Comparison of ENCODE assay signal across 28 mouse cellular contexts in genomic region chr5:38119268-38119667, GRCm38 (mm10). TPM values are rescaled to one million over a fixed set of nuclear protein-coding genes. Genes with fewer than 3 reads are reported as not detected.
"Had no signal": no experiment of that assay in that cellular context is flagged by ENCODE, and none has a peak within 500 bp of the region (broad histone marks: within the 10 kb centered on the region; RNA-seq: fewer than 3 reads in every experiment).

No protein-coding gene starts in this region.

- H3K27me3 ChIP-seq: limb, embryonic 12.5 days; limb, embryonic 13.5 days; limb, embryonic 15.5 days; liver, embryonic 12.5 days; liver, embryonic 13.5 days; liver, embryonic 15.5 days; lung, embryonic 15.5 days; megakaryocyte, embryonic 14.5 days; midbrain, embryonic 12.5 days; midbrain, embryonic 13.5 days; midbrain, embryonic 15.5 days; neural tube, embryonic 12.5 days had no signal

- H3K9me3 ChIP-seq: limb, embryonic 10.5 days; limb, embryonic 12.5 days; limb, embryonic 13.5 days; limb, embryonic 15.5 days; liver, embryonic 12.5 days; liver, embryonic 13.5 days; liver, embryonic 15.5 days; lung, embryonic 15.5 days; megakaryocyte, embryonic 14.5 days; midbrain, embryonic 12.5 days; midbrain, embryonic 13.5 days; midbrain, embryonic 15.5 days; neural tube, embryonic 12.5 days had no signal

- H3K4me1 ChIP-seq: limb, embryonic 10.5 days; limb, embryonic 12.5 days; limb, embryonic 13.5 days; limb, embryonic 15.5 days; liver, embryonic 12.5 days; liver, embryonic 13.5 days; liver, embryonic 15.5 days; lung, embryonic 15.5 days; megakaryocyte, embryonic 14.5 days; midbrain, embryonic 12.5 days; midbrain, embryonic 13.5 days; midbrain, embryonic 15.5 days; neural tube, embryonic 12.5 days had no signal

- DNase-seq: left cerebral cortex, postnatal 4 days; liver; liver, embryonic 13.5 days; liver, postnatal 0 days; lung, adult 18-20 months; lung, adult 2 months; lung, embryonic 14.5 days; lung, postnatal 10 days; lung, postnatal 14 days; lung, postnatal 4 days; midbrain, embryonic 14.5 days had no signal

- ATAC-seq: liver, embryonic 12.5 days; liver, postnatal 0 days; lung, postnatal 0 days; midbrain, embryonic 13.5 days; midbrain, embryonic 15.5 days; midbrain, embryonic 16.5 days had no signal

- H3K27ac ChIP-seq: limb, embryonic 10.5 days; limb, embryonic 12.5 days; limb, embryonic 13.5 days; limb, embryonic 15.5 days; liver, embryonic 12.5 days; liver, embryonic 13.5 days; liver, embryonic 14.5 days; liver, embryonic 15.5 days; lung, embryonic 15.5 days; macrophage; midbrain, embryonic 12.5 days; midbrain, embryonic 13.5 days; midbrain, embryonic 15.5 days; neural tube, embryonic 12.5 days had no signal

- H3K4me3 ChIP-seq: limb, embryonic 10.5 days; limb, embryonic 12.5 days; limb, embryonic 13.5 days; limb, embryonic 15.5 days; liver, embryonic 12.5 days; liver, embryonic 13.5 days; liver, embryonic 15.5 days; lung, embryonic 15.5 days; megakaryocyte, embryonic 14.5 days; midbrain, embryonic 12.5 days; midbrain, embryonic 13.5 days; midbrain, embryonic 15.5 days; myocyte; neural tube, embryonic 12.5 days had no signal

RNA-seq across cellular contexts. Expression of gene Nsg1, which starts 40.4 kb away (rescaled TPM):
- polyA plus RNA-seq: macrophage had no signal
